Mouse (Mus musculus) forebrain, embryonic 11.5 days (tissue): ENCODE measurements at regions not wholly inside any gene's neighbourhood (a gene's known extent, or its start where the extent isn't known, plus 50 kb on each side); places are given as distances from the start of the nearest gene placed in this dataset.
A peak's percentile ranks its signal among the peaks of the same experiment; 100 is the strongest.

Experiments
- ATAC-seq: fragments of 200-750 bp; cut with Nextera tagmentation; replicated peaks from 2 replicates; pipeline ENCODE4 v1.8.0; 2017; ENCODE audit warnings: moderate TSS enrichment; ENCODE audit not compliant: low FRiP score
- DNase-seq: peaks from one replicate; pipeline ENCODE4 v3.0.0-alpha.2; 2017; ENCODE audit warnings: low spot score
- H3K27ac ChIP-seq: fragments of 300-500 bp; sonication (generic); 2 replicates; pipeline ENCODE4 v1.5.1; 2014; ENCODE audit warnings: low read depth, low read length
- H3K27me3 ChIP-seq: fragments of 300-500 bp; sonication (generic); 2 replicates; pipeline ENCODE4 v1.6.1; 2014; ENCODE audit warnings: mild to moderate bottlenecking, low read length, mixed read lengths; ENCODE audit not compliant: control insufficient read depth, insufficient read depth
- H3K36me3 ChIP-seq: fragments of 300-500 bp; sonication (generic); 2 replicates; pipeline ENCODE4 v1.6.1; 2014; ENCODE audit warnings: mild to moderate bottlenecking, low read length, moderate library complexity, mixed read lengths; ENCODE audit not compliant: control insufficient read depth, insufficient read depth
- H3K4me1 ChIP-seq: fragments of 300-500 bp; sonication (generic); replicated peaks from 2 replicates; pipeline ENCODE4 v1.6.1; 2014; ENCODE audit warnings: low read length, mixed read lengths; ENCODE audit not compliant: control insufficient read depth, insufficient read depth
- H3K4me2 ChIP-seq: fragments of 300-500 bp; sonication (generic); 2 replicates; pipeline ENCODE4 v1.6.1; 2014; ENCODE audit warnings: low read depth, mild to moderate bottlenecking, low read length, moderate library complexity, mixed read lengths; ENCODE audit not compliant: severe bottlenecking
- H3K4me3 ChIP-seq: fragments of 300-500 bp; sonication (generic); 2 replicates; pipeline ENCODE4 v1.5.1; 2014; ENCODE audit warnings: low read depth, low read length
- H3K9ac ChIP-seq: fragments of 300-500 bp; sonication (generic); 2 replicates; pipeline ENCODE4 v1.6.1; 2014; ENCODE audit warnings: low read length
- H3K9me3 ChIP-seq: fragments of 300-500 bp; sonication (generic); 2 replicates; pipeline ENCODE4 v1.6.1; 2016; ENCODE audit warnings: low read length, mixed read lengths; ENCODE audit not compliant: control insufficient read depth
- WGBS: fragments of 180-500 bp; shearing (Covaris S2); extraction: QIAGEN DNeasy Blood & Tissue Kit; methylation state at CpG from one replicate; pipeline ENCODE4 v1.1.7; 2014; 5-methylcytosine and 5-hydroxymethylcytosine counted together

GRCm38 (mm10) chr15:68363058-68363735 lies 1862.5 kb upstream of the Lrrc6 start:
- Histone ChIP-seq H3K9ac (peak overlapping the region; percentile 61), H3K4me3 (peak overlapping the region; percentile 78), H3K4me1 (0 out of 2 replicates have a peak, but pooled peaks cover 3% of the 10 kb centered on the region), H3K27me3 (no peaks in the 10 kb centered on the region), H3K27ac (peak overlapping the region; percentile 84), H3K9me3 (no peaks in the 10 kb centered on the region), H3K4me2 (peak overlapping the region; percentile 74), H3K36me3 (no peaks in the 10 kb centered on the region)
- under 1% methylated on average over 46 of the region's 72 CpGs for WGBS
- ATAC-seq (peak; percentile 98), DNase-seq (peak; percentile 99)

GRCm38 (mm10) chr15:68362081-68363057 lies 1861.7 kb upstream of the Lrrc6 start:
- ATAC-seq: peak; percentile 21
- Histone ChIP-seq H3K27ac (peak overlapping the region; percentile 84), H3K9me3 (no peaks in the 10 kb centered on the region), H3K27me3 (no peaks in the 10 kb centered on the region), H3K36me3 (no peaks in the 10 kb centered on the region), H3K9ac (peak overlapping the region; percentile 61), H3K4me2 (peak overlapping the region; percentile 74), H3K4me3 (peak overlapping the region; percentile 78), H3K4me1 (0 out of 2 replicates have a peak, but pooled peaks cover 3% of the 10 kb centered on the region)
- under 1% methylated on average over 59 of the region's 121 CpGs for WGBS
- peak; percentile 79 for DNase-seq

DNA sequence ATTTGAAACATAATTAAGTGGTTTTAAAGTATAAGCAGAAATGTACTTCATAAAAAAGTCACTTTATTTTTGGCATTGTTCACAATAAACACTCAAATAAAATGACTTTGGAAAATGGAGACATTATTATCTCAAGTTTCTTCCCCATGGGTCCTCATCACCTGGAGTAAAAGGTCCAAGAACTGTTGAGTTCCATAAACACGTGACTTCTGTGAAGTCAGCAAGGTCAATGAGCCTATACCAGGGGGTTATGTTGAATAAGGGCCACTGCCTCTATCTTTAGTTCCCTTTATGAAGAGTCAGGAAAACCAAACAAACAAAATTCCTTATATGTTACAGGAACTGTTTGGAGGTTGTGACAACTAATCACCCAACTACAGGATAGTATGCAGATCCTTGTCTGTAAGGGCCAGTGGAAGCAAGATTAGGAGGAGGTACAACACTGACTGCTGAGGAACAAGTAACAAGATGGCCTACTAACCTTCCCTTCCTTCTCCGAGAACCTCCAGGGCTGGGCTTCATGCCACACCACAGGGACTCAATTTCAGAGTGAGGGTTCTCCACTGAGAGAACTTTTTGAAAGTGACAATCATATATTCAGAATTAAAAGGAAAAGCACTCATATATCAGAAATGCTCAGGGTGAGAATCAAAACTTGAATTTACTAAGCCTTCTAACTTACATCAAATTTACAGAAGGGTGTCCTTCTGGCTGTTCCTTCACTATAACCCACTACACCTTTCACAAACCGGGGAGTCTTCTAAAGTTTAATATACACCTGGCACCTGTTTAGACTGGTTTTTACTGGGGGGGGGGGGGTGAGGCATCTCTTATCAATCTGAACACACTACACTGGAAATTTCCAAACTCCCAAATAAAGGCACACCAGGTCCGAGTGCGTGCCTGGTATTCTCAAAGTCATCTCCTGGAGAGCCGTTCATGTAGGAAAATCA lies 1860.5 kb upstream of the Lrrc6 start:
- H3K4me1 ChIP-seq: 0 out of 2 replicates have a peak, but pooled peaks cover 3% of the 10 kb centered on the region
- H3K9me3 ChIP-seq: no peaks in the 10 kb centered on the region
- no peaks in the 10 kb centered on the region for H3K27me3 ChIP-seq
- peak overlapping the region; percentile 74 for H3K4me2 ChIP-seq
- H3K27ac ChIP-seq: no peak overlapping the region
- H3K36me3 ChIP-seq: no peaks in the 10 kb centered on the region
- 53% methylated on average over 6 of the region's 6 CpGs for WGBS
- peak overlapping the region; percentile 78 for H3K4me3 ChIP-seq
- H3K9ac ChIP-seq: peak overlapping the region; percentile 61
- DNase-seq: no peak
- ATAC-seq: no peak

DNA sequence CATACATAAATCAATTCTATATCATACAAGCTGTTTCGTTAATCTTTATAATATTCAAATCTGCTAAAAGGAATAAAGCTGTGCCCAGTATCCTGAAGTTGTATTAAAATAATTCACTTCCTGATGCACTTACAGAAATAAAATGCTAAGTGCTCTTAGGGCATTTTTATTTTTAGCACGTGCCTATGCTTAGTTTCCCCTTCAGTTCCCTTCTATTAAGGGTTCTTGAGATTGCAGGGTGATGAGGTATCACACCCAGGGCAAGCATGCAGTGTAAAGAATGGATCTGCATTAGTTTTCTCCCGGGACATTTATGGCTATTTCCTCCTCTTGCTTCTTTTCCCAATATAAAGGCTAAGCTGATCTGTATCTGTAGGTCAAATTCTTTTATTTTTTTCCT lies 1858.8 kb upstream of the Lrrc6 start:
- no peak overlapping the region for H3K4me3 ChIP-seq
- H3K4me1 ChIP-seq: 0 out of 2 replicates have a peak, but pooled peaks cover 3% of the 10 kb centered on the region
- no peak overlapping the region for H3K9ac ChIP-seq
- H3K9me3 ChIP-seq: no peaks in the 10 kb centered on the region
- no peaks in the 10 kb centered on the region for H3K36me3 ChIP-seq
- no peak overlapping the region for H3K27ac ChIP-seq
- H3K27me3 ChIP-seq: no peaks in the 10 kb centered on the region
- ATAC-seq (no peak), DNase-seq (no peak)
- WGBS: 85% methylated on average over 3 of the region's 3 CpGs
- H3K4me2 ChIP-seq: no peak overlapping the region

GRCm38 (mm10) chr15:68355957-68356356 lies 1855.2 kb upstream of the Lrrc6 start:
- 78% methylated on average over 1 of the region's 1 CpGs for WGBS
- no peak overlapping the region for H3K9ac ChIP-seq
- H3K4me3 ChIP-seq: no peak overlapping the region
- no peaks in the 10 kb centered on the region for H3K36me3 ChIP-seq
- no peaks in the 10 kb centered on the region for H3K9me3 ChIP-seq
- H3K27me3 ChIP-seq: no peaks in the 10 kb centered on the region
- DNase-seq (no peak), ATAC-seq (no peak)
- no peaks in the 10 kb centered on the region for H3K4me1 ChIP-seq
- no peak overlapping the region for H3K27ac ChIP-seq
- no peak overlapping the region for H3K4me2 ChIP-seq

GRCm38 (mm10) chr15:68344652-68345051 lies 1843.9 kb upstream of the Lrrc6 start:
- Histone ChIP-seq H3K4me2 (no peak overlapping the region), H3K27me3 (no peaks in the 10 kb centered on the region), H3K36me3 (no peaks in the 10 kb centered on the region), H3K9me3 (no peaks in the 10 kb centered on the region), H3K4me1 (no peaks in the 10 kb centered on the region), H3K27ac (no peak overlapping the region), H3K9ac (no peak overlapping the region), H3K4me3 (no peak overlapping the region)
- no peak for ATAC-seq
- DNase-seq: no peak
- 94% methylated on average over 3 of the region's 3 CpGs for WGBS

- H3K4me2 ChIP-seq: no peak overlapping the region
- H3K36me3 ChIP-seq: no peaks in the 10 kb centered on the region
- WGBS: 95% methylated on average over 1 of the region's 1 CpGs
- no peak overlapping the region for H3K9ac ChIP-seq
- ATAC-seq (no peak), DNase-seq (no peak)
- H3K27ac ChIP-seq: no peak overlapping the region
- H3K27me3 ChIP-seq: no peaks in the 10 kb centered on the region
- H3K4me3 ChIP-seq: no peak overlapping the region
- H3K4me1 ChIP-seq: no peaks in the 10 kb centered on the region
- H3K9me3 ChIP-seq: no peaks in the 10 kb centered on the region
Measured at GRCm38 (mm10) chr15:68342542-68342941, 1841.8 kb upstream of the Lrrc6 start.

DNA sequence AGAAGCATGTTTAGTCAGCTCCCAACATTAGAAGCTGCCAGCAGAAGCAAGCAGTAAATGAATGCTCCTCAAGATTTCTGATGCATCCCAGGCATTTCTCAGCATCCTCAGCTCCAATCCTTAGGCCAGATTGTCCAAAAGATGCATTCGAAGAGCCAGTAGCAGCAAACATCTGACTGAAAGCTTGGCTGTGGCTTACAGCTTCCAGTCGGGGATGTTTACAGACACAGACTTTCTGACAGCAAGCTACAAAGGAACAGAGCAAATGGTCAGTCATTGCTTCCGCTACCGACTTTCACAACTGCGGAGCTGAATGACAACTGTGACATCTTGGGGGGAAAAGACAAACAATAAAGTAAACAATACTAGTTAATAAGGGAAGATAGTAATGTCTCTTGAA lies 1840.3 kb upstream of the Lrrc6 start:
- 86% methylated on average over 5 of the region's 5 CpGs for WGBS
- no peaks in the 10 kb centered on the region; the same call in 1 of the 2 replicates for H3K36me3 ChIP-seq
- no peak overlapping the region for H3K9ac ChIP-seq
- ATAC-seq (no peak), DNase-seq (no peak)
- no peak overlapping the region for H3K4me2 ChIP-seq
- H3K27ac ChIP-seq: no peak overlapping the region
- H3K27me3 ChIP-seq: no peaks in the 10 kb centered on the region
- H3K9me3 ChIP-seq: no peaks in the 10 kb centered on the region
- H3K4me1 ChIP-seq: no peaks in the 10 kb centered on the region
- no peak overlapping the region for H3K4me3 ChIP-seq
